Mouse (Mus musculus) liver, adult 2 months (tissue): ENCODE measurements around the gene Fam193a.

Experiments used
- CTCF ChIP-seq: fragments of 200-500 bp; IDR thresholded peaks from 2 replicates; pipeline ENCODE4 v1.5.1; 2011; ENCODE audit warnings: low read depth, low read length, control low read depth
- POLR2A ChIP-seq: fragments of 200-500 bp; IDR thresholded peaks from 2 replicates; pipeline ENCODE4 v1.6.1; 2011; ENCODE audit warnings: low read length, control low read depth; ENCODE audit not compliant: insufficient read depth; ENCODE audit errors: extremely low read depth

DNA sequence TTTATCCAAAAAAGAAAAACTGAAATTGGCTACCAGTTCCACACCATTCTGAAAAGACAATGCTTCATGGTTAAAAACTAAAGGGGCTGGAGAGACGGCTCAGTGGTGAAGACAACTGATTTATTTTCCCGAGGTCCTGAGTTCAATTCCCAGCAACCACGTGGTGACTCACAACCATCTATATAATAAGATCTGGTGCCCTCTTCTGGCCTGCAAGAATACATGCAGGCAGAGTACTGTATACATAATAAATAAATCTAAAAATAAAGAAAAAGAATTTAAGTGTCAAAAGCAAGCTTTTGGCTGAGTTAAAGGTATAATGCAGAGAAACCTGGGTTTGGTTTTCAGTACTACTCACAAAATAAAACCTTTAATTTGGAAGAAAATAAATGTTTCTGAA is 111.2 kb downstream of the Fam193a start:
- no peak for TF ChIP-seq CTCF
- no peak for TF ChIP-seq POLR2A
